Mouse (Mus musculus) hindbrain, embryonic 13.5 days (tissue): ENCODE data around the gene Rnasek. TPM values are rescaled to one million over a fixed set of nuclear protein-coding genes. Genes with fewer than 3 reads are reported as not detected.

Source experiments
- ATAC-seq: fragments of 200-750 bp; cut with Nextera tagmentation; 2 replicates; pipeline ENCODE4 v1.8.0; 2017; ENCODE audit warnings: moderate TSS enrichment; ENCODE audit not compliant: low FRiP score
- H3K27ac ChIP-seq: fragments of 300-500 bp; sonication (generic); 2 replicates; pipeline ENCODE4 v1.5.1; 2015; ENCODE audit warnings: inconsistent platforms, mild to moderate bottlenecking, moderate library complexity
- H3K27me3 ChIP-seq: fragments of 300-500 bp; sonication (generic); 2 replicates; pipeline ENCODE4 v1.6.1; 2015; ENCODE audit warnings: mild to moderate bottlenecking, inconsistent platforms
- H3K36me3 ChIP-seq: fragments of 300-500 bp; sonication (generic); 2 replicates; pipeline ENCODE4 v1.6.1; 2015; ENCODE audit warnings: mild to moderate bottlenecking, inconsistent platforms
- H3K4me1 ChIP-seq: fragments of 300-500 bp; sonication (generic); replicated peaks from 2 replicates; pipeline ENCODE4 v1.6.1; 2015; ENCODE audit warnings: inconsistent platforms
- H3K4me2 ChIP-seq: fragments of 300-500 bp; sonication (generic); 2 replicates; pipeline ENCODE4 v1.6.1; 2015; ENCODE audit warnings: inconsistent platforms, mild to moderate bottlenecking, moderate library complexity
- H3K4me3 ChIP-seq: fragments of 300-500 bp; sonication (generic); 2 replicates; pipeline ENCODE4 v1.5.1; 2015; ENCODE audit warnings: mild to moderate bottlenecking, inconsistent platforms
- H3K9ac ChIP-seq: fragments of 300-500 bp; sonication (generic); 2 replicates; pipeline ENCODE4 v1.6.1; 2015; ENCODE audit warnings: mild to moderate bottlenecking, inconsistent platforms
- H3K9me3 ChIP-seq: fragments of 300-500 bp; sonication (generic); 2 replicates; pipeline ENCODE4 v1.6.1; 2016; ENCODE audit warnings: inconsistent platforms
- WGBS: fragments of 180-500 bp; shearing (Covaris S2); methylation state at CpG from one replicate; pipeline ENCODE4 v1.1.7; 2015; 5-methylcytosine and 5-hydroxymethylcytosine counted together
- polyA plus RNA-seq: library from polyadenylated mRNA; unstranded; fragments of >200 nt; fragmentation: Nextera tagmentation; extraction: Ambion mirVana; gene quantifications from 2 replicates; pipeline ENCODE4 v1.2.1, GENCODE M21; 2015

Rnasek gene
- polyA plus RNA-seq, 1 experiment from 2014 or later: 342 TPM

- Histone ChIP-seq H3K27me3 (peaks cover 42% of the 10 kb centered on the region), H3K27ac (peak overlapping the region; percentile 95), H3K4me3 (peak overlapping the region; percentile 64), H3K9ac (peak overlapping the region; percentile 89), H3K4me2 (peak overlapping the region; percentile 92), H3K36me3 (peaks cover 10% of the 10 kb centered on the region), H3K4me1 (peaks cover 48% of the 10 kb centered on the region), H3K9me3 (no peaks in the 10 kb centered on the region)
- 8% methylated on average over 14 of the region's 14 CpGs for WGBS
- ATAC-seq: no peak
Measured at GRCm38 (mm10) chr11:70221603-70222500, 17.8 kb downstream of the Rnasek start.

- Histone ChIP-seq H3K9ac (peak within 1 kb of the TSS; percentile 89), H3K4me3 (peak within 1 kb of the TSS; percentile 64), H3K4me1 (peaks cover 40% of the 10 kb centered on the region), H3K27ac (peak within 1 kb of the TSS; percentile 95), H3K36me3 (peaks cover 10% of the 10 kb centered on the region), H3K4me2 (peak within 1 kb of the TSS; percentile 92), H3K27me3 (peaks cover 42% of the 10 kb centered on the region), H3K9me3 (no peaks in the 10 kb centered on the region)
- under 1% methylated on average over 28 of the region's 28 CpGs for WGBS
- ATAC-seq: peak; percentile 95
Measured at GRCm38 (mm10) chr11:70220731-70221602, 18.7 kb downstream of the Rnasek start, which contains the start of gene Slc16a13. Gene Slc16a13 (minus strand): TSS chr11:70221064.

- peak overlapping the region; percentile 89 for H3K9ac ChIP-seq
- peak overlapping the region; percentile 64 for H3K4me3 ChIP-seq
- peaks cover 10% of the 10 kb centered on the region for H3K36me3 ChIP-seq
- under 1% methylated on average over 24 of the region's 24 CpGs for WGBS
- H3K4me2 ChIP-seq: peak overlapping the region; percentile 92
- no peaks in the 10 kb centered on the region for H3K9me3 ChIP-seq
- H3K27ac ChIP-seq: peak overlapping the region; percentile 95
- H3K27me3 ChIP-seq: peaks cover 42% of the 10 kb centered on the region
- no peak for ATAC-seq
- peaks cover 39% of the 10 kb centered on the region for H3K4me1 ChIP-seq
Measured at GRCm38 (mm10) chr11:70220323-70220722, 19.3 kb downstream of the Rnasek start.

GRCm38 (mm10) chr11:70219873-70220272, 19.8 kb downstream of the Rnasek start:
- Histone ChIP-seq H3K9me3 (no peaks in the 10 kb centered on the region), H3K27me3 (peaks cover 42% of the 10 kb centered on the region), H3K4me3 (peak overlapping the region; percentile 64), H3K27ac (peak overlapping the region; percentile 95), H3K4me2 (peak overlapping the region; percentile 92), H3K36me3 (peaks cover 10% of the 10 kb centered on the region), H3K4me1 (peaks cover 44% of the 10 kb centered on the region), H3K9ac (peak overlapping the region; percentile 89)
- 58% methylated on average over 7 of the region's 7 CpGs for WGBS
- ATAC-seq: no peak

- Histone ChIP-seq H3K27ac (no peak overlapping the region), H3K9me3 (no peaks in the 10 kb centered on the region), H3K4me1 (peaks cover 54% of the 10 kb centered on the region), H3K4me3 (peak overlapping the region; percentile 64), H3K27me3 (peaks cover 43% of the 10 kb centered on the region), H3K4me2 (peak overlapping the region; percentile 92), H3K9ac (peak overlapping the region; percentile 89; the same call in 1 of the 2 replicates), H3K36me3 (peaks cover 10% of the 10 kb centered on the region)
- no peak for ATAC-seq
- WGBS: 89% methylated on average over 15 of the region's 15 CpGs
Measured at GRCm38 (mm10) chr11:70218741-70219470, 20.7 kb downstream of the Rnasek start.

GRCm38 (mm10) chr11:70218039-70218438, 21.6 kb downstream of the Rnasek start:
- Histone ChIP-seq H3K9me3 (no peaks in the 10 kb centered on the region), H3K27ac (no peak overlapping the region), H3K9ac (0 out of 2 replicates have a peak overlapping the region, but pooled peaks have one; percentile 89), H3K27me3 (peaks cover 45% of the 10 kb centered on the region), H3K4me2 (no peak overlapping the region), H3K4me3 (no peak overlapping the region), H3K4me1 (peaks cover 59% of the 10 kb centered on the region), H3K36me3 (peaks cover 10% of the 10 kb centered on the region)
- no peak for ATAC-seq
- 93% methylated on average over 4 of the region's 4 CpGs for WGBS

- WGBS: 50% methylated on average over 3 of the region's 3 CpGs
- Histone ChIP-seq H3K9ac (no peak overlapping the region), H3K36me3 (peaks cover 10% of the 10 kb centered on the region), H3K4me3 (no peak overlapping the region), H3K4me1 (peaks cover 51% of the 10 kb centered on the region), H3K4me2 (no peak overlapping the region), H3K27ac (no peak overlapping the region), H3K27me3 (peaks cover 60% of the 10 kb centered on the region), H3K9me3 (no peaks in the 10 kb centered on the region)
- no peak for ATAC-seq
Measured at GRCm38 (mm10) chr11:70216103-70216502, 23.5 kb downstream of the Rnasek start.

- no peaks in the 10 kb centered on the region for H3K9me3 ChIP-seq
- H3K27me3 ChIP-seq: peaks cover 64% of the 10 kb centered on the region
- WGBS: 10% methylated on average over 22 of the region's 22 CpGs
- H3K4me1 ChIP-seq: peaks cover 50% of the 10 kb centered on the region
- H3K4me3 ChIP-seq: peak overlapping the region; percentile 7
- H3K27ac ChIP-seq: no peak overlapping the region
- no peak for ATAC-seq
- peaks cover 10% of the 10 kb centered on the region for H3K36me3 ChIP-seq
- H3K4me2 ChIP-seq: peak overlapping the region; percentile 68; the same call in 1 of the 2 replicates
- H3K9ac ChIP-seq: 0 out of 2 replicates have a peak overlapping the region, but pooled peaks have one; percentile 6
Measured at GRCm38 (mm10) chr11:70215301-70215700, 24.3 kb downstream of the Rnasek start.

- H3K9ac ChIP-seq: no peak overlapping the region; the same call in 1 of the 2 replicates
- H3K4me3 ChIP-seq: peak overlapping the region; percentile 39
- H3K27me3 ChIP-seq: peaks cover 64% of the 10 kb centered on the region
- no peak overlapping the region for H3K27ac ChIP-seq
- H3K4me2 ChIP-seq: peak overlapping the region; percentile 68
- no peaks in the 10 kb centered on the region for H3K9me3 ChIP-seq
- peaks cover 45% of the 10 kb centered on the region for H3K4me1 ChIP-seq
- H3K36me3 ChIP-seq: peaks cover 10% of the 10 kb centered on the region
- 3% methylated on average over 18 of the region's 18 CpGs for WGBS
- ATAC-seq: 0 out of 2 replicates have a peak, but pooled peaks have one; percentile 32
Measured at GRCm38 (mm10) chr11:70214856-70215209, 24.8 kb downstream of the Rnasek start.

GRCm38 (mm10) chr11:70214191-70214855, 25.3 kb downstream of the Rnasek start:
- Histone ChIP-seq H3K9ac (peak overlapping the region; percentile 73), H3K4me3 (peak overlapping the region; percentile 39), H3K27ac (no peak overlapping the region), H3K27me3 (peaks cover 64% of the 10 kb centered on the region), H3K4me1 (peaks cover 40% of the 10 kb centered on the region), H3K4me2 (peak overlapping the region; percentile 68), H3K36me3 (peaks cover 10% of the 10 kb centered on the region), H3K9me3 (no peaks in the 10 kb centered on the region)
- WGBS: under 1% methylated on average over 46 of the region's 46 CpGs
- ATAC-seq: 0 out of 2 replicates have a peak, but pooled peaks have one; percentile 37

GRCm38 (mm10) chr11:70213736-70214135, 25.9 kb downstream of the Rnasek start:
- Histone ChIP-seq H3K9ac (peak overlapping the region; percentile 73), H3K36me3 (peaks cover 10% of the 10 kb centered on the region), H3K27ac (no peak overlapping the region), H3K4me1 (peaks cover 34% of the 10 kb centered on the region), H3K4me2 (peak overlapping the region; percentile 68), H3K27me3 (peaks cover 64% of the 10 kb centered on the region), H3K4me3 (peak overlapping the region; percentile 39), H3K9me3 (no peaks in the 10 kb centered on the region)
- 6% methylated on average over 26 of the region's 26 CpGs for WGBS
- ATAC-seq: no peak
